Mouse (Mus musculus): Measurements from ENCODE around the gene Ros1.

Gene Ros1

GRCm38 (mm10) chr10:52194957-52195852 is at the start of gene Ros1:
Gene Ros1 (minus strand): TSS chr10:52195244.
- DNase-seq (ENCODE audit: low spot score in 2 of 2): no peak

DNA sequence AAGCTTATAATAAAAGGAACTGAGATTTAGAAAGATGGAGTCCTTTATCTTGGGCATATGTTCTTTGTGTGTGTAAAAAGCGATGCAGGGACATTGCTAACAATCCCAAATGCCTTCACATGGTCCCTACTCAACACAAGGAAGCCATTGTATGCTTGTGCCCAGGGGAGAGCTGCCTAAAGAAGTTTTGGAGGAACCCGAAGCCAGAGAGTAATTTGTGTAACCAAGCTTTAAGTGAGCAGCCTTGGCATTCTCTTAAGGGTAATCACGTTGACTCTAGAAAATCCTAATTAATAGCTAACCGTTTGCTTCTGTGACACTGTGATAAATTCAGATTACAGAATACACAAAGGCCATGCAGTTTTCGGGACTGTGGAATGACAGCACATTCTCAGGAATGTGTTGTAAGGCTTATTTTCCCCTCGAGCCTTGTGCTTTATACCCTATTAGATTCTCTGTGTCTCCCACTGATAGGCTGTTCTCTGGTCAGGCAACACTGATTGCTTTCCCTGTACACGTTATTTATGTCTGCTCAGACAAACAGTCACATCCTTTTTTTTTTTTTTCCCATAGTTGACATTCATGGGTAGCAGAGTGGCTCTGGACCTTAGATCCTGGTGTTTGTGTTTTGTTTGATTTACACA is 47.8 kb upstream of the Ros1 start:
- no peak for DNase-seq (ENCODE audit: low spot score in 2 of 2)

GRCm38 (mm10) chr10:52242015-52242414 is 47.0 kb upstream of the Ros1 start:
- no peak for DNase-seq (ENCODE audit: low spot score in 2 of 2)

DNA sequence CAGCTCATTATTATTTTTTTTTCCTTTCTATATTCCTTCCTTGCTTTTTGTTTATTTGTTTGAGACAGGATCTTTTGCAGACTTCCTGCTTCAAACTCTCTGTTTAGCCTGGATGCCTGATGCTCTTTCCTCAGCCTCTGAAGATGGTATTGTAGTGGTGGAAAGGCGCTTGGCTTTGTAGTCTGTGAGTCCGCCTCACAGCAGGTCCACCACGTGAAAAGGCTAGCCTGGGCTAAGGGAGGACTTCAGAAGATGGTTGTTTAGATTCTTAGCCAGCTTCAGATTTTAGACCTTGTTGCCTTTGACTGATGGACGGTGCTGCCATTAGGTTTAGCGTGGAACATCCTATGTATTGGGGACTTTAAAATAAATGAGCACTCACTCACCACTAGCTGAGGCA is 40.4 kb upstream of the Ros1 start:
- no peak for DNase-seq (ENCODE audit: low spot score in 2 of 2)

DNA sequence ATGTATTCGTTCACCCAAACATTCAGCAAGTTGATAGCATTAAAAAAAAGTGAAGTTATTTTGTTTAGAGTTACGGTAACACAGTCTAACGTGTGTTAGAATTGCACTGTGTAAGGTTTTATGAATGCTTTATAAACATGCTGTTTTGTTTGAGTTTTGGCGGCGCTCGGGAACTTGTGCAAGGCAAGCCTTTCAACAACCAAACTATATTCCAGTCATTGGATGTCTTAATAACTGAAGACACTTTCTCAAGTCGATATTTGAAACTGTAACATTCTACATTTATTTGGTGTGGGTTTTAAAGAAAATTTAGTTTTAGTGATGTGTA is 39.6 kb upstream of the Ros1 start:
- no peak for DNase-seq (ENCODE audit: low spot score in 2 of 2)

GRCm38 (mm10) chr10:52233969-52234653 is 39.1 kb upstream of the Ros1 start:
- DNase-seq (ENCODE audit: low spot score in 2 of 2): peak; percentile 37 to 46

DNA sequence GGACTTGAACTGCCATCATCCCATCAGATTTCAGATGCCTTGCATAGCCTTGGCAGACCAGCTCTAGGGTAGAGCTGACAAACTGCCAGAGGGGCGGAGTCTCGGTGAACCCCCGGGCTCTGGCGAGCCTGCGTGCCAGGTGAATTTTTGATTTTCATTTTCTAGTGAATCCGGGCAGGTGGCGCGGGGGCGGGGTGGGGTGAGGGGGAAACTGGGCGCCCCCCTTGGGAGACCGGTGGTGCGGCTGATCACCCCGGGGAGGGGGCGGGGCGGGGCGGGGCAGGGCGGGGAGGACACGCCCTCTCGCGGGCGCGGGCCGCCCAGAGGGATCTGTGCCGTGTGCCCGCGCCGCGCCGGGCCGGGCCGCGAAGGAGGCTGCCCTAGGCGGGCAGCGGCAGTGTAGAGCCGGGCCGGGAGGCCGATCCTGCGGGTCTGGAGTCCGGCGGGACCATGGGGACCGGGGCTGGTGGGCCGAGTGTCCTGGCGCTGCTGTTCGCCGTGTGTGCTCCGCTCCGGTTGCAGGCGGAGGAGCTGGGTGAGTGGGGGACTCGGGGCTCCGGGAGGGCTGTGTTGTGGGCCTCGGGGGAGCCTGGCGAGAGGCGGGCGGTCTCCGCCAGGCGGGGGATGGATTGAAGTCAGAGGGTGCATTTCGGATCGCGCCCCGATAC is 38.4 kb upstream of the Ros1 start, which contains the start of gene Dcbld1:
Gene Dcbld1 (plus strand): TSS at position 319 of the 668 bp plus-strand sequence.
- peak; percentile 46 to 47 for DNase-seq (ENCODE audit: low spot score in 2 of 2)

DNA sequence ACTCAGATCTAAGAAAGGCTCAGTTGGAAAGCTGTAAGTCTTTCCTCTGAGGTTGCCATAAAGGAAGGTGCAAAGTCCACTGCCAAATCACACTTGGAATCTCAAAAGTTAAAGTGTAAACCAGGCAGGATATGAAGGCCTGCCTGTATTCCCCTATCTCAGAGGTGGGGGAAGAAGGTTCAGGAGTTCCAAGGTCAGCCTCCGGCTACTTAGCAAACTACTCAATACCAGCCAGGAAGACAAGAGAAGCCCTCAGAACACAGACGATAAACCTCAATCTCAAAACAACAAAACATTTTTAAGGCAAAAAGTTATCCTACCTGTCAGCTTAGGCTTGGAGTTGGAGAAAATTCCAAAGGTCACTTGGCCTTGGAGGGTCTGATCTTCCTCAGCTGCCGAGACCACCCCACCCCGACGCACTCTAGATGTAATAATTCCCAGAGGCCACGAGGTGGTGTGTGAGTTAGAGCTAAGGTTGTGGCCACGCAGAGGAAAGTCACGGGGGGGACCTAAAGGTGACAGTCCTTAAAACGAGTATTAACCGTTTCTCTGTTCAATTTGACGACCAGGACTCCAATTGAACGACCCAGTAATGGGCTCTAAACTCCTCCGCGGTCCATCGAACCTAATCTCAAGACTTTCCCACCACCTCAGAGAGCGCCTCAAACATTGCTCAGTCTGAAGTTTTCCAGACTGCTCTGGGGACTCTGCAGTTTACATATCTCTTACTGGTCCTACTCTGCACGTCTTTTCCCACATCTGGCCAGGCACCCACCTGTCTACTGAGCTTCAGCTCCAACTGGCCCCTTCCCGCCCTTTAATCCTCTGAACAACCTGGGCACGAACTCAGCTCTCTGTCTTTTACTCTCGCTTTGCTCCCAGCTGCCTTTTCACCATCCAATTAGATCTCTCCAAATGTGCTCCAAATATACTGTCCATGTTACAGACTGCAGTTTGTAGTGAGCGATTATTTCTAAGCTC is 37.4 kb upstream of the Ros1 start:
- peak; percentile 41 to 52 for DNase-seq (ENCODE audit: low spot score in 2 of 2)

DNA sequence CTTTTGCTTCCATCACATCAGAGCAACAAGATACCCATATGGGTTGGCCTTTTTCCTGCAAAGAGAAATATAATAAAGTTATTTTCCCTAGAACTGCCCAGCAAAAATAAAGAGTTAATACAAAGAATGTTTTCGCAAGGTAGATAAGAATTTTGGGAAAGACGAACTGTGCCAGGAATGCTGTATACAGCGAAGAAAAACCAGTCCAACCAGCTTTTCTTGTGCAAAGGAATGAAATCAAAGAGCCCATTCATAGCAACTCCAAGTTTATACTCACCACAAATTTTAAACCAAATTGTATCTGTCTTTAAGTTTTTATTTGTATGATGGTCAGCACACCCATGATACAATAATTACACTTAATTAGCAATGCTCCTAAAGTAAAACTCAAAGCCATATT is 24.6 kb upstream of the Ros1 start:
- DNase-seq (ENCODE audit: low spot score in 2 of 2): no peak

DNA sequence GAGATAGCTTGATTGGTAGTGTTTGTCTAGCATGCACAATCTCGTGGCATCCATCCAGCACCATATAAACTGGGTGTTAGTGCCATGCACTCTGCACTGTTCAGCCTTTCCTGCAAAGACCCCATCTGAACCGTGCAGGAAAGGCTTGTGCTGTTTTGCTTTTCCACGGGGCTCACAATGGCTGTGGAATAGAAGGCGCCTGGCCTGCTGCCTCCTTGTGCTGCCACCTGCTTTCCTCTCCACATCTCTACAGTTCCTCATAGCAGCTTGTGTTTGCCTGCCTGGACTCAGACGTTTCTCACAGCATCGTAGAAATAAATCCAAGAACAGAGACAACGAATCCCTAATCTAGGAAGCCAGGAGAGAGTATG is 22.5 kb upstream of the Ros1 start:
- no peak for DNase-seq (ENCODE audit: low spot score in 2 of 2)

DNA sequence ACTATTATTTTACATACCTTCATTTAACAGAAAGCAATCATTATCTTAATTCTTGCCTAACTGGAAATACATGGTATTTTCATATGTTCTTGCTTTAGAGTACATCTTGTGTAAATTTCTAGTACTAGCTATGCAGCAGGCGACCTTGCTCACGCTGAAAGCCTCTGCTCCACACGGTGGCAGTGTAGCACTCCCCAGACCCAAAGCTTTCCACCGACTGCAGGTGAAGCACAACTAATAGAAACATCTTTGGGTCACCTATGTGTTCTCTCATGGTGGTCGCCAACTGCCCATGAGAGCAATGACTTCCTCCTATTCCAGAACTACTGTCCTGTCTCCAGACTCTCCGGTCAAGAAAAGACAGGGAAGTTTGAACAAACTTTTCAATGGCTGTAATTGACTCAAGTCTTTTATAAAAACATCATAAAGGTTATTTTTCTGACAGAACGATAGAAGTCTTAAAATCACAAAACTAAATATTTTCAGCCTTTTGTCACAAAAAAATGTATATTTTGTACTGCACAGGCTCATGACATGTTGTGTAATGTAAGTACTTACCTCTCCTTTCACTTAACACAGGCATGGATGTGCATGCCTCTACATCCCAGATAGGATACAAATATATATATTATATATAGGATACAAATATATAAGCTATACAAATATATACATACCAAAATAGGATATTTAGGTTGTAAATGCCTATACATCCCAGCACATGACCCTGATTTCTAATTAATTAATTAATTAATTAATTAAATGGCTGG is 21.9 kb upstream of the Ros1 start:
- DNase-seq (ENCODE audit: low spot score in 2 of 2): peak in 1 of 2 experiments; percentile 24

DNA sequence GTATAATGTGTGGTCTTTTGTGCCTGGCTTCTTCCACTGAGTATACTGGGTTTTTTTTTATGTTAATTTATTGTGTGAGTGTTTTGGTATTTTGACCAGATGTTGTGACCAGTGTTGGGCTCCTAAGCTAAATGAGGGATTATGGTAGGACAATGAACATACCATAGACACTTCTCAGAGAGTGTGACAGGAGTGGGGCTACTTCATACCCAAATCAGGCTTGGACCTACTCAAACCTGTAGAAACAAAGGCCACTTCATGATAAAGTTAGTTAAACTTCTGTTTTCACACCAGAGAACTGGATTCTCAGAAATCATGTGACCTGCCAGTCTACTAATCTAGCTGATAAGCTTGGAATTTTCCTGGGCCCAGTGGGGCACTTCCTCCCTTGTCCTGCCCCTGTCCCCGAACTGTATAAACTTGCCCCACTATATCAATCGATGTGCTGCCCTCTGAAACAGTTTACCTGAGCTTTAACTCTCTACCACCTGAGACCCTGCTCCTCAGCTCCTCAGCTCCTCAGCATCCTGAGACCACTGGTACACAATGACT is 20.3 kb upstream of the Ros1 start:
- no peak for DNase-seq (ENCODE audit: low spot score in 2 of 2)

GRCm38 (mm10) chr10:52204006-52204405 is 9.0 kb upstream of the Ros1 start:
- no peak for DNase-seq (ENCODE audit: low spot score in 2 of 2)

DNA sequence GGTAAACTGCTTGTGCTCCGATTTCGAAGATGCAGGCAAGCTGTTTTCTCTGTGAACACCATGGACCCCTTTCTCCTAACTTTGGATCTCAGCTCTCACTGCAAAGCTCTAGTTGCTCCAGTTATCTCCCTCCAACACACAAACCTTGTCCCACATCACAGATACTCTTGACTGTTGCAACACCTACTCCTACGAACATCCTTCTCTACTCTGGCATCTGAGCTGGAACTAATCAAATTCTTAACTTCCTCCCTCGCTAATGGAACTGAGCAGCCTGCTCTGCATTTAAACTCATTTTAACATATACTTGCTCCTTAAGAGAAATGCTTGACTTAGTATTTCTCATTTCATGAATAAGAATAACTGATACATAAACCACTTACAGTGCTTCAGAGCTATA is 9.1 kb downstream of the Ros1 start:
- DNase-seq (ENCODE audit: low spot score in 2 of 2): no peak

GRCm38 (mm10) chr10:52182878-52183277 is 12.2 kb downstream of the Ros1 start:
- no peak for DNase-seq (ENCODE audit: low spot score in 2 of 2)

DNA sequence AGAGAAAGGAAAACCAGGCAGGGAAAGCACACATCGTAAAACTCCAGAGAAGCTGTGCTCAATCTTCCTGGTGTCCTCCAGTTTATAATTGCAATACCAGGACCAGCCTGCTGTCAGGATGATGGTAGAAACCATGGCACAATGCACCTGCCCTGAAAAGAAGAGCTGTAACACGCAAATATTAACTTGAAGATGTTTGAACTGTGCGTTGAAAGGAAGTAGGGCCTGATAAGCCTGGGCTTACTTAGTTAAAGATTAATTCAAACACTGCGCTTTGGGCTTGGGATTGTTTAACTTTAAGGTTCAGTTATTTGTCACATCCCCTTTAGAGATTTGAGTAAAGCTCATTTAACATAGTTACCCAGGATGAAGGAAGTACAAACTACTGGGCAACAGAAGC is 20.7 kb downstream of the Ros1 start:
- DNase-seq (ENCODE audit: low spot score in 2 of 2): no peak

GRCm38 (mm10) chr10:52170489-52170888 is 24.6 kb downstream of the Ros1 start:
- DNase-seq (ENCODE audit: low spot score in 2 of 2): no peak

DNA sequence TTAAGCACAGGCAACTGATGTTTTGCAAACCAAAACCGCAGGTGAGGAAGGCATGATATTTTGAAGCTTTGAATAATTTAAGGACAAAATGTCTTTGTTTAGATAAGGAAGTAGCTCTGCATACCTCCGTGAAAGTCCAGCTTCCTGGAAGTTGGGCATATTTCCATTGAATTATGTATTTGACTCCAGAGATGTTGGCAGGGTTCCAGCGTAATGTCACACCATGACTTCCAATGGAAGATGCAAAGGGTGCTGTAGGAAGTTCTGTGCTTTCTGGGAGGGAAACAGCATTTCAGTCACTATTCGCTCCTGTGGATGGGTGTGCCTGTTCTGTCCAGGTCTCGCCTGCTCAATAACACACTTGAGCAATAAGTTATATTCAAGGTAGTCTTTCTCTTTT is 25.2 kb downstream of the Ros1 start:
- no peak for DNase-seq (ENCODE audit: low spot score in 2 of 2)

DNA sequence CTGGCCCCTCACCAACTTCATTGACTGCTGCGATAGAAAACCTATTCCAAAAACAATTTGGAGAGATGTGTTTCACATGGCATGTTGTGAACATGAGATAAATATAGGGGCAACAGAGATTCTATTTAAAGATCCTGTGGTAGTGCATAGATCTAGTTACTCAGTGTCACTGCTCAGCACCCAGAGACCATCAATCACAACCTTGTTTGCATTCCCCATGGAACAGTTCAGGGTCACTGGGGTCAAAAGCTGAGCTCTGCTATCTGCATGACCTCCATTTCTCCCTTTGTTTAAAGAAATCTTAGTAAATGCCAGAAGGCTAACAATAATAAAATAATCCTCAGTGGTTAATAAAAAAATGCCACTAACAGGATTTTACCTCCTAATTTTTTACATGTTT is 29.7 kb downstream of the Ros1 start:
- no peak for DNase-seq (ENCODE audit: low spot score in 2 of 2)

DNA sequence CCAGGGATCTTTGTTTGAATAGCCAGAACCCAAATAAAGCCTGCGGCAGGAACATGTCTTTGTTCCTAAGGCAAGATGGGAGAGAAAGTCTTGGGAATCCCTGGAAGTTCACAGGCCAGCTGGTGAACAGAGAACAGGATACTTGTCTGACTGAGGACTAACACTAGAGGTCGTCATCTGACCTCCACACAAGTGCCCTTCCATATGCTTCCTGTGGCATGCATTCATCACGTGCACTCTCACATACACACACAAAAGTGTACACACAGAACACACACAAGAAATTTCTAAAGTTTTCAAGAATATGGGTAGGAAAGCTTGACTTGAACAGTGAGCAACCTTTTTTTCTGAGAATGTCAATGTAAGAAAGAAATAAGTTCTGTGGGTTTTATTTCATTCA is 34.4 kb downstream of the Ros1 start:
- no peak for DNase-seq (ENCODE audit: low spot score in 2 of 2)
